Mouse (Mus musculus) ES-Bruce4 (cell line): Measurements from ENCODE around the gene Ptov1. TPM values are rescaled to one million over a fixed set of nuclear protein-coding genes. Genes with fewer than 3 reads are reported as not detected.

Experiments used
- H3K27ac ChIP-seq: 2 replicates; pipeline ENCODE4 v1.5.1; 2012; ENCODE audit warnings: low read length, inconsistent platforms; ENCODE audit not compliant: insufficient read depth
- H3K27me3 ChIP-seq: 2 replicates; pipeline ENCODE4 v1.6.1; 2012; ENCODE audit warnings: mild to moderate bottlenecking, low read length, inconsistent platforms; ENCODE audit not compliant: control insufficient read depth, poor library complexity, insufficient read depth, severe bottlenecking
- H3K36me3 ChIP-seq: 2 replicates; pipeline ENCODE4 v1.6.1; 2012; ENCODE audit warnings: inconsistent platforms, mild to moderate bottlenecking, low read length, moderate library complexity; ENCODE audit not compliant: control insufficient read depth, poor library complexity, insufficient read depth, severe bottlenecking
- H3K4me1 ChIP-seq: one replicate; pipeline ENCODE4 v1.8.1; 2011; ENCODE audit warnings: low read length; ENCODE audit not compliant: control insufficient read depth, insufficient read depth
- H3K4me3 ChIP-seq: 2 replicates; pipeline ENCODE4 v1.5.1; 2011; ENCODE audit warnings: low read depth, mild to moderate bottlenecking, low read length
- H3K9ac ChIP-seq: 2 replicates; pipeline ENCODE4 v1.6.1; 2012; ENCODE audit warnings: low read depth, mild to moderate bottlenecking, inconsistent platforms; ENCODE audit not compliant: poor library complexity, severe bottlenecking
- H3K9me3 ChIP-seq: replicated peaks from 2 replicates; pipeline ENCODE4 v1.6.1; 2012; ENCODE audit warnings: mild to moderate bottlenecking, low read length, inconsistent platforms; ENCODE audit not compliant: control insufficient read depth, poor library complexity, insufficient read depth, severe bottlenecking
- CTCF ChIP-seq: IDR thresholded peaks from one replicate; pipeline ENCODE4 v1.8.1; 2011; ENCODE audit warnings: low read depth, low read length
- EP300 ChIP-seq: IDR thresholded peaks from 2 replicates; pipeline ENCODE4 v1.6.1; 2011; ENCODE audit warnings: low read depth, low read length; ENCODE audit not compliant: insufficient read depth
- POLR2A ChIP-seq: IDR thresholded peaks from one replicate; pipeline ENCODE4 v1.8.1; 2011; ENCODE audit warnings: low read length; ENCODE audit not compliant: insufficient read depth
- polyA plus RNA-seq: library from polyadenylated mRNA; stranded (reverse); fragments of >200 nt; gene quantifications from 2 replicates; pipeline ENCODE4 v1.2.4, GENCODE M21; 2011; ENCODE audit warnings: low read depth; ENCODE audit not compliant: missing spikeins, insufficient read depth, insufficient read length

Ptov1 gene
- polyA plus RNA-seq, 1 experiment: 153 TPM

DNA sequence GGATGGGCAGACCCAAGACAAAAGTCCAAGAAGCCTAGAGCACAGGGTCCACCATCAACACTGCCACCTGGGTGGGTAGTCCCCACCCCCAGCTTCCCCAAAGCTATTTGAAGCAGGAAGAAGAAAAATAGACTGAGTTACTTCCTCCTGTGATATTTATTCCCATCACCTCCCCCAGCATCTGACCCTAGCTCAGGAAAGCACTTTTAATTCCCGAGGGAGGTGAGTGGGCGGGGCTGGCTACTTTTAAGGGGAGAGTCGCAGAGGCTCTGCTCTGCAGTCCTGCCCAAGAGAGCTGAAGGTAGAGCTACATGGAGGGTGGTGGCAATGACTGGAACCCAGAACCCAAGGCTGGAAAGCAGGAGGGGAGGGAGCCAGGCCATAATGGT lies 33.6 kb downstream of the Ptov1 start:
- Histone ChIP-seq H3K27ac (no peak overlapping the region), H3K27me3 (no peaks in the 10 kb centered on the region), H3K9me3 (no peaks in the 10 kb centered on the region), H3K4me3 (no peak overlapping the region), H3K9ac (no peak overlapping the region), H3K36me3 (peaks cover 9% of the 10 kb centered on the region), H3K4me1 (no peaks in the 10 kb centered on the region)
- TF ChIP-seq CTCF (no peak), POLR2A (no peak), EP300 (no peak)

DNA sequence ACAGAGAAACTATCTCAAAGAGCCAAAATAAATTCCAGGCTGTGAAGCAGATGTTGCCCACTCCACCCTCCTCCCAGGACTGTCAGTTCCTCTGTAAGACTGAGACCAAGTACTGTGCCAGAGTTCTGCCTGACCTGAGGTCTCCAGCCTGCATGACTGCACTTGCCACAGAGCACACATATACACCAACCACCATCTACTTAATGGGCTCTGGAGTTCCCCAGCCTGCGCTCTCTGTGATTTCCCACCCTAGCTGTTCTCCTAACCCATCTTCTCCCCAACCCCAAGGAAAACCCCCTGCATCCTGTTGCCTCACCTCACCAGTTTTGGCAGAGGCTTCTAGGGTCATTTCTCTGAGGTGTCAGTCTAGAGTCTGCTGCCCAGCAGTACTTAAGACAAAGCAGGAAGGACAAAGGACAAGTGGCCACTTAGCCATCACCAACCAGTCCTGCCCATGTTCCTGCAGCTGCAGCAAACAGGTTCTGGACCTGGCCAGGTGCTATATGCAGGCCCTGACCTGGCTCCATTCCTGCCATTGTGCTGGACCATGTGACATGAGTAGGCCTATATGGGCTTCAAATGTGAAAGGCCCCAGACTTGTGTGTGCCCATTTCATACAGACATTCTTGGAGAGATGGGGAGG lies 34.1 kb downstream of the Ptov1 start:
- H3K4me3 ChIP-seq: no peak overlapping the region
- TF ChIP-seq POLR2A (no peak), EP300 (no peak), CTCF (no peak)
- no peaks in the 10 kb centered on the region for H3K4me1 ChIP-seq
- no peaks in the 10 kb centered on the region for H3K9me3 ChIP-seq
- H3K9ac ChIP-seq: no peak overlapping the region
- H3K27me3 ChIP-seq: no peaks in the 10 kb centered on the region
- H3K27ac ChIP-seq: no peak overlapping the region
- peaks cover 14% of the 10 kb centered on the region for H3K36me3 ChIP-seq

DNA sequence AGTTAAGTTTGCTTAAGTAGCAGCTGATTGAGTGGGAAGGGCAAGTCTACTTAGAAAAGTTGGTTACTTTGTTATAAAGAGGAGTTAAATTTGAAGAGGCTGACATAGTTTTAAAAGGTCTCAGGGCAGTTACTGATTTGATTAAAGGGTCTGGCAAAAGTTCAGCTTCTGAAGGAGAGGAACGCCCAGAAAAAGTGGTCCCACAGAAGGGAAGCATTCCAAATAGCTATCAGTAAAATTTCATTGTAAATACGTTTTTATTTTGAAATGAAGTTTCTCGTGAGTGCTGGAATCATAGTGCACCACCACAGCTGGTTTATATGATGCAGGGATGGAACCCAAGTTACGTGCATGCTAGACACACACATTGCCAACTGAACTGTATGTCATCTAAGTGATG lies 36.8 kb downstream of the Ptov1 start:
- H3K9ac ChIP-seq: no peak overlapping the region
- TF ChIP-seq CTCF (no peak), POLR2A (no peak), EP300 (no peak)
- H3K4me3 ChIP-seq: no peak overlapping the region
- no peaks in the 10 kb centered on the region for H3K9me3 ChIP-seq
- peaks cover 42% of the 10 kb centered on the region for H3K36me3 ChIP-seq
- no peak overlapping the region for H3K27ac ChIP-seq
- H3K4me1 ChIP-seq: no peaks in the 10 kb centered on the region
- H3K27me3 ChIP-seq: no peaks in the 10 kb centered on the region

DNA sequence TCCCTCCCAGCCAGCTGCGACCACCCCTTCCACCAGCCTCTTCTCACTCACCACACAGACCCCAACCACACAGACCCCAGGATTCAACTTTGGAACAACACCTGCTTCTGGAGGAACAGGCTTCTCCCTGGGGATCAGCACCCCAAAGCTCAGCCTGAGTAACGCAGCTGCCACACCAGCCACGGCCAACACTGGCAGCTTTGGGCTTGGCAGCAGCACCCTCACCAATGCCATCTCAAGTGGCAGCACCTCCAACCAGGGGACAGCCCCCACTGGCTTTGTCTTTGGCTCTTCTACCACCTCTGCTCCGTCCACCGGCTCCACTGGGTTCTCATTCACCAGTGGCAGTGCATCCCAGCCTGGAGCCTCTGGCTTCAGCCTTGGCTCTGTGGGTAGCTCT lies 40.9 kb downstream of the Ptov1 start:
- H3K9me3 ChIP-seq: no peaks in the 10 kb centered on the region
- H3K27ac ChIP-seq: no peak overlapping the region
- H3K9ac ChIP-seq: no peak overlapping the region
- H3K27me3 ChIP-seq: no peaks in the 10 kb centered on the region
- TF ChIP-seq EP300 (no peak), CTCF (no peak), POLR2A (no peak)
- no peaks in the 10 kb centered on the region for H3K4me1 ChIP-seq
- peaks cover 54% of the 10 kb centered on the region for H3K36me3 ChIP-seq
- H3K4me3 ChIP-seq: no peak overlapping the region

DNA sequence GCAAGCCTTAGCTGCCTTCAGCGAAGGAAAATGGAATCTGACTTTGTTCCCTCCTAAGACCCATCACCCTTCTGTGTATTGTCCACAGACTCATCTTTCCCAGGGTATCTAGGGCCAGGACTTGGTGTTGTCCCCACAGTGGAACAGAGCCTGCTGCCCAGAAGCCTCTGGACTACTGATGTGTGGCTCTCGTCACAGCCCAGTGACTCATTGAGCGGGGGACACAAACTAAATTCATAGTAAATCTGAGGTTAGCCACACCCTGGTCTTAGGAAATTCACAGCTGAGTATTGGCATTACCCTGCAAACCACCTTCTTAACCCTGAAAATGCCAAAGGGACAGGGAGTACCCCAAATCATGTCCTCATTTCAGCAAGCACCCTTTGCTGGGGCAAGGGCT lies 42.8 kb downstream of the Ptov1 start:
- Histone ChIP-seq H3K27ac (no peak overlapping the region), H3K27me3 (no peaks in the 10 kb centered on the region), H3K9ac (no peak overlapping the region), H3K4me1 (no peaks in the 10 kb centered on the region), H3K4me3 (no peak overlapping the region), H3K9me3 (no peaks in the 10 kb centered on the region), H3K36me3 (peaks cover 56% of the 10 kb centered on the region)
- no peak for TF ChIP-seq POLR2A
- no peak for TF ChIP-seq EP300
- no peak for TF ChIP-seq CTCF

DNA sequence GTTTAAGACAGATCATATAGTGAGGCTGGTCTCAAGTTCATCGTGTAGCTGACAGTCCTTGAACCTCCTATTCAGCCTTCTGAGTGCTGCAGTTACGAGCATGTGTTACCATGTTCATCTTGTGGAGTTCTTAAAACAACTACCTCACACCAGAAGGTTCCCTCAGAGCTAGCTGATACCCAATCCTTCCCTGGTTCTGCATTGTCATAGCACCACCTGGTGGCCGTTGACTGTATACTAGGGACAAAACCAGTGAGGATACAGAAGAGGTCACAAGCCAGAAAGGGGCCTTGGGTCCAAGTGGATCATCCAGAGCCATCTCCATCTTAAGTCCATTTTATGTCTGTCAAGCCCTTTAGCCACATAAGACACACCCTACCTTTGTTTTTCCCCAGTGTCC lies 44.7 kb downstream of the Ptov1 start:
- H3K9ac ChIP-seq: no peak overlapping the region
- no peak overlapping the region for H3K4me3 ChIP-seq
- H3K27ac ChIP-seq: no peak overlapping the region
- H3K4me1 ChIP-seq: peaks cover 3% of the 10 kb centered on the region
- peak; percentile 44 for TF ChIP-seq CTCF
- TF ChIP-seq POLR2A: no peak
- TF ChIP-seq EP300: no peak
- H3K27me3 ChIP-seq: no peaks in the 10 kb centered on the region
- no peaks in the 10 kb centered on the region for H3K9me3 ChIP-seq
- H3K36me3 ChIP-seq: peaks cover 48% of the 10 kb centered on the region

GRCm38 (mm10) chr7:44823409-44823808 lies 46.2 kb downstream of the Ptov1 start:
- peaks cover 39% of the 10 kb centered on the region for H3K36me3 ChIP-seq
- H3K4me1 ChIP-seq: peaks cover 4% of the 10 kb centered on the region
- H3K9me3 ChIP-seq: no peaks in the 10 kb centered on the region
- peak overlapping the region; percentile 18; the same call in 1 of the 2 replicates for H3K27ac ChIP-seq
- no peaks in the 10 kb centered on the region for H3K27me3 ChIP-seq
- TF ChIP-seq POLR2A (no peak), EP300 (no peak), CTCF (no peak)
- H3K4me3 ChIP-seq: no peak overlapping the region
- no peak overlapping the region for H3K9ac ChIP-seq
